Mouse (Mus musculus) CD8-positive naive resting alpha-beta T cell, adult 57 days (primary cell): Measurements from ENCODE around the gene Try5. TPM values are rescaled to one million over a fixed set of nuclear protein-coding genes. Genes with fewer than 3 reads are reported as not detected.

Source experiments
- total RNA-seq: library from RNA; stranded (reverse); gene quantifications from one replicate; pipeline ENCODE4 v1.2.4, GENCODE M21; 2023

The Try5 gene
- 3.5 TPM for total RNA-seq

GRCm38 (mm10) chr6:41316741-41317140 lies at the start of gene Try5:
TSS of gene Try5 (minus strand) at chr6:41316841.

GRCm38 (mm10) chr6:41353932-41354331 lies 37.3 kb upstream of the Try5 start, which contains the start of gene Try10:
TSS of gene Try10 (plus strand) at chr6:41354105.

GRCm38 (mm10) chr6:41301969-41302368 lies 14.7 kb downstream of the Try5 start, which contains the start of gene Try4:
TSS of gene Try4 (plus strand) at chr6:41302269.

Other genes with a start within 250 kb of the Try5 start
- 10.5 TPM for gene Try4, start 14.6 kb downstream of the Try5 start, total RNA-seq
- gene Try10, start 37.3 kb upstream of the Try5 start, total RNA-seq, result 1.4 TPM
- gene Prss3, start 60.8 kb upstream of the Try5 start, total RNA-seq, result not detected
- gene Gm5771, start 75.5 kb upstream of the Try5 start, total RNA-seq, result not detected
- gene Gm10334, start 129.3 kb upstream of the Try5 start, total RNA-seq, result not detected
- 1.0 TPM for gene Prss1, start 142.1 kb upstream of the Try5 start, total RNA-seq
- 13.6 TPM for gene Prss2, start 204.9 kb upstream of the Try5 start, total RNA-seq